Mouse (Mus musculus) lung, adult 18-20 months (tissue): ENCODE results near the gene Vmn1r210.
"Not testable (repeated sequence)": the region's sequence is repeated elsewhere in the genome, so short reads cannot be mapped to it uniquely, and the experiment has no call there.

Experiments
- DNase-seq, 2 experiments: peaks; one replicate each; pipeline ENCODE4 v3.0.0; 2022; ENCODE audit warnings: mixed read lengths in 2 of 2

The Vmn1r210 gene

DNA sequence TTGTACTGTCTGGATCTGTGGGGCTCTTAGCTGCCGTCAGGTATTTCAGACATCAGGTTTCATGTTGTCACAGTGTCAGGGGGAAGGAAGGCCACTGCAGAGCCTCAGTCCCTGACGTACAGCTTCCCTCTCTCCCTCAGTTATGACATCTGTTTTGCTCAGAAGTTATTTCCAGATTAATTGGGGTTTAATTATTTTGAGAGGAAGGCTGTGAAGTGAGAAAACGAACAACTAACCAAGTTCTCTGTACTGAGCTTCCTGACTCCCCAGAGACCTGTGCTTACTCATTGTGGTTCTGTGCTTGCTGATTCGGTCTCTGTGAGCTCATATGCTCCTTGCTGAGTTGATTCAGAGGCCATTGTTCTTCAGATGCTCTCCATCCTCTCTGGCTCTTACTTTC lies at the start of gene Vmn1r210:
TSS of gene Vmn1r210 (minus strand) at position 101 of the 400 bp plus-strand sequence.
- no peak for DNase-seq

DNA sequence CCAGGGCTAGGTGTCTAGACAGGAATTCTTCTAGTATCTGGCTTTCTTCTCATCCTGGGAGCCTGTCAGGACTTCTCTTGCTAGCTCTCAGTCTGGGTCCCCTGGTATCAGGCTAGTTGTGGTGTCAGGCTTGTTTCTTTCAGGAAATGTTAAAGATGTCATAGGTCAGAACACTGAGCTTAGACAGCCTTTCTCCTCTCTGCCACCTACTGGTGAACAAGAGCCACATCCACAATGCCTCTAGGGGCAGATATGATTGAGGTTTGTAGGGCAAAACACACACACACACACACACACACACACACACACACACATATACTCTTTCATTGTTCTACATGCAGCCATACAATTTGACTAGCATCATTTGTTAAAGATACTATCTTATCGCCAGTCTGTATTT lies 48.1 kb upstream of the Vmn1r210 start:
- DNase-seq = no peak

DNA sequence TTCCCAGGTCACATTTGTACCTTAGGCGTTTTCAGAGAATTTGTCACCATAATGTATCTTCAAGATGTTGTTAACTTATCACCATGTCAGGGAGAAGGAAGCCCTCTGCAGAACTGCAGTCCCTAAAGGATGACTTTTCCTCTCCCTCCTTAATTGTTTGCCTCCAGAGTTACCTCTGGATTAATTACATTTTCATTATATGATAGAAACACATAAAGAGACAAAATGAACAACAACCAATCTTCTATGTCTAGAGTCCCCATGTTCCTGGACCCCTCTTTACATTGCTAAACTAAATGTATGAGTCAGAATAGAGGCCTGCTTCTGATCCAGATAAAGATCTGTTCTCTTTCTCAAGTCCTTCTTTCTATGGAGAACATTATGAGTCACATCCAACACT lies 26.3 kb upstream of the Vmn1r210 start, which contains the start of gene Vmn1r211:
TSS of gene Vmn1r211 (minus strand) at position 101 of the 400 bp plus-strand sequence.
- DNase-seq = no peak

DNA sequence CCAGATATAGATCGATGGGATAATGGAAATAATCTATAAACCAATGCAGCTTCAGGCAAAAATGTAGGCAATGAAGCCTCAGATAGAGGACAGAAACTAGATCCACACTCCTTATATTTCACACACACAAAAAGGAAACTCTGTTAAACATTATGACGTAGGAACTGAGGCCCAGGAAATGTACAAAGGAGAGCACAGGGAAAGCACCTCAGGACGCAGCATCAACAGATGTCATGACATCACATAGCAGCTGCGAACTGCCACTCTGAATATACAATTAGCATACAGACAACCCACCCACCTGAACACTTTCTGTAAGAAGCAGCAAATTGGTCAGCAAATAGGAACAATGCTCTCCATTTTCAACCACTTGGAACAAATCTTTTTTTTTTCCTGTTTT lies 23.6 kb upstream of the Vmn1r210 start:
- DNase-seq = no peak

DNA sequence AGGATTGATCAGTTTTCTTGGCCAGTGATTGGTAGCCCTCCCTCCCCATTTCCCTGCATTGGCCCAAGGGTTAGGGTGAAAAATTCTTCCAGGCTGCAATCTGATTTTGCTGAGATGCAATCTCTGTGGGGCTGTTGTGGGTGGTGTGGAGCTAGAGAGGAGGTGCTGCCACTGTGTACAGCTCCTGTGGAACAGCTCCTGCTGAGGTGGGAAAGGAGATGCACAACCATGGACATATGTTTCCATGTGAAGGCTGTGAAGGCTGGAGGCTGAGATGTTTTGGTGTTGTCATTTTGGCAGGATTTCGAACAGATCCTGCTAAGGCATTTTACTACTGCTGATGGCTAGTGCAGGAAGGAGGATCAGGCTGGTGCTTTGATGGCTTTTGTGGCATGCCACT lies 15.7 kb upstream of the Vmn1r210 start:
- DNase-seq = no peak

DNA sequence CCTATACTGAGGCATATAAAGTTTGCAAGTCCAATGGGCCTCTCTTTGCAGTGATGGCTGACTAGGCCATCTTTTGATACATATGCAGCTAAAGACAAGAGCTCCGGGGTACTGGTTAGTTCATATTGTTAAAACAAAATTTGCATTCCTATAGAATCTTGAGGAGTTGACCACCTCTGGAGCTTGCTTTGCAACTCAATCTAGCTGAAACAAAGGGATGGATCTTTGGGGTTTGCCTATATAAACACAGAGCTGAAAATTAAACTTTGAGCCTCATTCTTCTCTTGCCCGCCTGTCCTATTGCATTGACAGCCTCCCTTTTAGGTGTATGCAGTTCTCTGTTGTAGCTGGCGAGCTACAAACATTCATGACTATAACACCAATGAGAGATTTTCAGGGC lies 13.2 kb upstream of the Vmn1r210 start:
- DNase-seq = not testable (repeated sequence)

DNA sequence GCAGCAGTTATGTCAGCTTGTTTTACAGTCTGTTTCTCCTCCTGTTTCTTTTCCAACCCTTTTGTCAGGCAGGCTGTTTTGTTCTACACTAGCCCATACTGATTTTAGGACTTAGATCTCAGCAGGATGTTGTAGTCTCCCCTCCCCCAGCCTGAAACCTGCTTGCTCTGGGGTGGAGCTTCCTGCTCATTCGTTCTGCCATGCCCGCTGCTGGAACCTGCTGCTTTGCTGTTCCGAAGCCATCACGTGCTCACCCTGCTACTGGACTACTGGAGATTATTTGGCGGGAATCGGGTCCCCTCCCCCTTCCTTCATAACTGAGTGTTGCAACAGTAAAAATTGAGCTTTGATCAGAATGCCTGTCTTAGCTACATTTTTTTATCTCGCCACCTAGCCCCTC lies 1.8 kb downstream of the Vmn1r210 start:
- not testable (repeated sequence) for DNase-seq

DNA sequence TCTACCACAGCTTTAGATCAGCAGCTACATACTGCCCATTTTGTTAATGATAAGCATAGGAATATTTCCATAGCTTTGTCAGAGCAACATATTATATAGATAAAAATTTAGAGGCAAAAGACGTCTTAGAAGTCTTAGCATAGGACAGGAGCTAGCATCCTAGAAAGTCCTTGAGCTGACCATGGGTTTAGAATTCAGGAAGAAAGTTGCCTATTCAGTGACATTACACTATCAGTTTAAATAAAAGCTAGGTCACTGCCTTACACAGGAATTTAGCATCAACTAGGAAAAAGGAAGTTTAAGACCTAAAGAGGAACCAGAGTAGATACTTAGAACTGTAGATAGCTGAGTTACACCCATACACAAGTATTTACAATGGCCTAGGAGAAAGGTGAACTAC lies 9.5 kb downstream of the Vmn1r210 start:
- DNase-seq = not testable (repeated sequence)

DNA sequence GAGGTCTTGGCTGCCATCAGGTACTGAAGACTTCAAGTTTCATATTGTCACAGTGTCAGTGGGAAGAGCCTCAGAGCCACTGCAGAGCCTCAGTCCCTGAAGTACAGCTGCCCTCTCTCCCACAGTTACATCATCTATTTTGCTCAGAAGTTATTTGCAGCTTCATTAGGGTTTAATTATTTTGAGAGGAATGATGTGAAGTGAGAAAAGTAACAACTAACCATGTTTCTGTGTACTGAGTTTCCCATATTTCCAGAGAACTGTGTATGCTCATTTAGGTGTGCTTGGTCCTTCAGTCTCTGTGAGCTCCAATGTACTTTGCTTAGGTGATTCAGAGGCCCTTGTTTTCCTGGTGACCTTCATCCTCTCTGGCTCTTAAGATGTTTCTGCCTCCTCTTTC lies 21.6 kb downstream of the Vmn1r210 start, which contains the start of gene Vmn1r209:
TSS of gene Vmn1r209 (minus strand) at position 101 of the 400 bp plus-strand sequence.
- not testable (repeated sequence) for DNase-seq

DNA sequence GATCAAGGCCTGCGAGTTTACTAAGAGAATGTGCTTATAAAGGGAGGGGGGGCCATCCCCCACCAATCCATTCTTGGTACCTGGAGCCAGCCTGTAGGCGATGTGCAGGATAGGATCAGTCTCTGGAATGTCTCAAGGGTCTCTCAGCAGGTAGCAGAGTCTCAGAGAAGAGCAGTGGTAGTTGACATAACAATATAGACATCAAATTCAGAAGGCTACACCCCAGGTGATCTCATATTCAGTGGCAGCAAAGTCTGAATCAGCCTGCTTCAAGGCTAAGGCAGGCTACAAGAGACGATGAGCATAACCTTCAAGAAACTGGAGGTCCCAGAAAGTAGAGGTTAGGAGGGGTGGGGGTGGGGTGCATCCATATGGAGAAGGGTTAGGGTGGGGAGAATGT lies 43.1 kb downstream of the Vmn1r210 start:
- DNase-seq = not testable (repeated sequence)

DNA sequence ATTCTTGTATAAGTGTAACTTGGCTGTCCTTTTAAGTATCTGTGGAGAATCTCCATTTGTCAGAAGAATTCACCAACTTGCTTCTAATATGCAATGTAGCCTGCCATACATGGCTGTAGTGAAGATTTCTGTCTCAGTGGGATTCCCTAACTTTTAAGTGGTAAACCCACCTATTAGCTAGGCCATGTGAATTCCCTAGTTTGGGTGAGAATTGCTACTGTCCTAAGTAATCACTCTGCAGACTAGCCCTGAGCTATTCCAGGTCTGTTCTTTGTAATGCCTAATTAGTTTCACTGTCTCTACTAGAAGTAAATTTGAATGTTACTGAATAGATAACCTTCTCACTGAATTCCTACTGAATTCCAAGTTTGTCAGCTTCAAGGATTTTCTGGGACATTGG lies 47.0 kb downstream of the Vmn1r210 start:
- not testable (repeated sequence) for DNase-seq

DNA sequence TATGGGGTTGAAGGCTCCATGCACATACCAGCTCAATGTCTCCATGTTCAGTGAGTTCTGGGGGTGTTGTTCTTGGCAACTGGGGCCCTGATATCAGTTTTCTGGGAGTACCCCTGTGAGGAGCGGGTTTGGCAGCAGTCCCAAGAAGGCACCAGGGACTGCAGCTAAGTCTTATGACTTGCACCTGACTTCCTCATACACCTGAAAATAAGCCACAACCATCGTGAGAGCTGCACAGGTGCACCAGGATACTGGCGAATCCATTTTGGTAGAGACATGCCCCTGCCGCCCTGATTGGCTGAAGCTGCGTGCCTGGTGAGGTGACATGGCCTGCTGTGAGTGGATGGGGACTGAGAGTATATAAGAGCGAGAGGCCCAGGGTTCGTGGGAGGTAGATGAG lies 53.8 kb downstream of the Vmn1r210 start, which contains the start of gene Vmn1r208:
TSS of gene Vmn1r208 (minus strand) at position 101 of the 400 bp plus-strand sequence.
- DNase-seq = not testable (repeated sequence)
